Mouse (Mus musculus) forebrain, embryonic 16.5 days (tissue): ENCODE measurements around the gene Hist1h2ba. TPM values are rescaled to one million over a fixed set of nuclear protein-coding genes. Genes with fewer than 3 reads are reported as not detected.

Source experiments
- ATAC-seq: fragments of 200-750 bp; cut with Nextera tagmentation; 2 replicates; pipeline ENCODE4 v1.8.0; 2017; ENCODE audit warnings: mild to moderate bottlenecking, moderate library complexity
- H3K27ac ChIP-seq: fragments of 300-500 bp; sonication (generic); 2 replicates; pipeline ENCODE4 v1.5.1; 2014; ENCODE audit warnings: low read length, control low read depth
- H3K27me3 ChIP-seq: fragments of 300-500 bp; sonication (generic); replicated peaks from 2 replicates; pipeline ENCODE4 v1.6.1; 2014; ENCODE audit warnings: low read length; ENCODE audit not compliant: control insufficient read depth, insufficient read depth
- H3K36me3 ChIP-seq: fragments of 300-500 bp; sonication (generic); 2 replicates; pipeline ENCODE4 v1.6.1; 2014; ENCODE audit not compliant: control insufficient read depth, insufficient read depth
- H3K4me1 ChIP-seq: fragments of 300-500 bp; sonication (generic); replicated peaks from 2 replicates; pipeline ENCODE4 v1.6.1; 2014; ENCODE audit warnings: low read length; ENCODE audit not compliant: control insufficient read depth, insufficient read depth
- H3K4me2 ChIP-seq: fragments of 300-500 bp; sonication (generic); 2 replicates; pipeline ENCODE4 v1.6.1; 2014; ENCODE audit warnings: mild to moderate bottlenecking, low read length, control low read depth
- H3K4me3 ChIP-seq: fragments of 300-500 bp; sonication (generic); replicated peaks from 2 replicates; pipeline ENCODE4 v1.5.1; 2014; ENCODE audit warnings: mild to moderate bottlenecking, low read length, control low read depth
- H3K9ac ChIP-seq: fragments of 300-500 bp; sonication (generic); replicated peaks from 2 replicates; pipeline ENCODE4 v1.6.1; 2014; ENCODE audit warnings: low read depth, low read length, control low read depth
- H3K9me3 ChIP-seq: fragments of 300-500 bp; sonication (generic); 2 replicates; pipeline ENCODE4 v1.6.1; 2016; ENCODE audit warnings: low read length; ENCODE audit not compliant: control insufficient read depth
- WGBS: fragments of 180-500 bp; shearing (Covaris S2); extraction: QIAGEN DNeasy Blood & Tissue Kit; methylation state at CpG from one replicate; pipeline ENCODE4 v1.1.7; 2014; 5-methylcytosine and 5-hydroxymethylcytosine counted together
- polyA plus RNA-seq: library from polyadenylated mRNA; unstranded; fragments of >200 nt; fragmentation: Nextera tagmentation; extraction: Ambion mirVana; gene quantifications from 2 replicates; pipeline ENCODE4 v1.2.1, GENCODE M21; 2015

Gene Hist1h2ba
- polyA plus RNA-seq, 1 experiment from 2014 or later, result not detected

GRCm38 (mm10) chr13:23940291-23940690 lies 6.3 kb upstream of the Hist1h2ba start:
- no peak for ATAC-seq
- 46% methylated on average over 6 of the region's 6 CpGs for WGBS
- H3K4me2 ChIP-seq, result no peak overlapping the region

GRCm38 (mm10) chr13:23938699-23939098 lies 4.7 kb upstream of the Hist1h2ba start:
- no peaks in the 10 kb centered on the region for H3K27me3 ChIP-seq
- WGBS, result 81% methylated on average over 1 of the region's 1 CpGs
- peak; percentile 74 for ATAC-seq

More at GRCm38 (mm10) chr13:23940291-23940690, 6.3 kb upstream of the Hist1h2ba start:
- Histone ChIP-seq H3K27ac (no peak overlapping the region), H3K36me3 (no peaks in the 10 kb centered on the region), H3K4me3 (no peak overlapping the region), H3K4me1 (peaks cover 7% of the 10 kb centered on the region; the same call in 1 of the 2 replicates), H3K27me3 (no peaks in the 10 kb centered on the region), H3K9me3 (no peaks in the 10 kb centered on the region), H3K9ac (no peak overlapping the region)

GRCm38 (mm10) chr13:23934211-23934520 lies 210 bp upstream of the Hist1h2ba start, which contains the start of gene Hist1h2aa:
Gene Hist1h2aa, plus strand, starts transcription at chr13:23934462.
- H3K36me3 ChIP-seq, result no peaks in the 10 kb centered on the region
- no peak for ATAC-seq
- no peaks in the 10 kb centered on the region for H3K27me3 ChIP-seq
- peaks cover 4% of the 10 kb centered on the region; the same call in 1 of the 2 replicates for H3K4me1 ChIP-seq
- no peak within 1 kb of the TSS for H3K27ac ChIP-seq
- no peak within 1 kb of the TSS for H3K4me3 ChIP-seq
- H3K9me3 ChIP-seq, result no peaks in the 10 kb centered on the region
- H3K9ac ChIP-seq, result no peak within 1 kb of the TSS
- 96% methylated on average over 10 of the region's 10 CpGs for WGBS
- H3K4me2 ChIP-seq, result no peak within 1 kb of the TSS

More at GRCm38 (mm10) chr13:23938699-23939098, 4.7 kb upstream of the Hist1h2ba start:
- H3K4me3 ChIP-seq, result no peak overlapping the region
- H3K4me2 ChIP-seq, result no peak overlapping the region
- H3K4me1 ChIP-seq, result peaks cover 7% of the 10 kb centered on the region; the same call in 1 of the 2 replicates
- no peaks in the 10 kb centered on the region for H3K36me3 ChIP-seq
- no peak overlapping the region for H3K9ac ChIP-seq
- H3K27ac ChIP-seq, result no peak overlapping the region
- no peaks in the 10 kb centered on the region for H3K9me3 ChIP-seq

GRCm38 (mm10) chr13:23930904-23931303 lies 3.1 kb downstream of the Hist1h2ba start:
- no peak for ATAC-seq
- H3K36me3 ChIP-seq, result no peaks in the 10 kb centered on the region
- 79% methylated on average over 11 of the region's 11 CpGs for WGBS
- no peaks in the 10 kb centered on the region for H3K27me3 ChIP-seq
- no peaks in the 10 kb centered on the region for H3K9me3 ChIP-seq
- no peak overlapping the region for H3K4me3 ChIP-seq
- no peak overlapping the region for H3K9ac ChIP-seq
- no peak overlapping the region for H3K27ac ChIP-seq
- H3K4me1 ChIP-seq, result no peaks in the 10 kb centered on the region
- H3K4me2 ChIP-seq, result no peak overlapping the region

GRCm38 (mm10) chr13:23930461-23930860 lies 3.5 kb downstream of the Hist1h2ba start:
- H3K9ac ChIP-seq, result no peak overlapping the region
- no peak for ATAC-seq
- no peak overlapping the region for H3K4me2 ChIP-seq
- H3K27ac ChIP-seq, result no peak overlapping the region
- H3K36me3 ChIP-seq, result no peaks in the 10 kb centered on the region
- H3K4me1 ChIP-seq, result no peaks in the 10 kb centered on the region
- no peak overlapping the region for H3K4me3 ChIP-seq
- no peaks in the 10 kb centered on the region for H3K9me3 ChIP-seq
- 96% methylated on average over 9 of the region's 9 CpGs for WGBS
- no peaks in the 10 kb centered on the region for H3K27me3 ChIP-seq

GRCm38 (mm10) chr13:23928637-23929036 lies 5.3 kb downstream of the Hist1h2ba start:
- Histone ChIP-seq H3K4me3 (no peak overlapping the region), H3K27ac (no peak overlapping the region), H3K9ac (no peak overlapping the region), H3K4me2 (no peak overlapping the region), H3K9me3 (no peaks in the 10 kb centered on the region), H3K4me1 (no peaks in the 10 kb centered on the region), H3K27me3 (no peaks in the 10 kb centered on the region), H3K36me3 (no peaks in the 10 kb centered on the region)
- ATAC-seq, result no peak
- WGBS, result 60% methylated on average over 3 of the region's 3 CpGs

GRCm38 (mm10) chr13:23925792-23926191 lies 8.2 kb downstream of the Hist1h2ba start:
- Histone ChIP-seq H3K4me3 (no peak overlapping the region), H3K36me3 (no peaks in the 10 kb centered on the region), H3K4me1 (no peaks in the 10 kb centered on the region), H3K27me3 (no peaks in the 10 kb centered on the region), H3K9ac (no peak overlapping the region), H3K9me3 (no peaks in the 10 kb centered on the region), H3K4me2 (no peak overlapping the region), H3K27ac (no peak overlapping the region; the same call in 1 of the 2 replicates)
- WGBS, result 58% methylated on average over 2 of the region's 2 CpGs
- peak; percentile 64; the same call in 1 of the 2 replicates for ATAC-seq

GRCm38 (mm10) chr13:23917674-23918073 lies 16.3 kb downstream of the Hist1h2ba start:
- Histone ChIP-seq H3K9ac (no peak overlapping the region), H3K36me3 (no peaks in the 10 kb centered on the region), H3K27ac (no peak overlapping the region), H3K9me3 (no peaks in the 10 kb centered on the region), H3K4me3 (no peak overlapping the region), H3K4me2 (no peak overlapping the region), H3K27me3 (no peaks in the 10 kb centered on the region), H3K4me1 (no peaks in the 10 kb centered on the region)
- 83% methylated on average over 4 of the region's 4 CpGs for WGBS
- no peak for ATAC-seq

GRCm38 (mm10) chr13:23916132-23916531 lies 17.8 kb downstream of the Hist1h2ba start:
- no peaks in the 10 kb centered on the region for H3K36me3 ChIP-seq
- H3K27me3 ChIP-seq, result no peaks in the 10 kb centered on the region
- ATAC-seq, result no peak
- H3K4me1 ChIP-seq, result no peaks in the 10 kb centered on the region
- no peak overlapping the region for H3K9ac ChIP-seq
- whole genome bisulfite sequencing, result 93% methylated on average over 1 of the region's 1 CpGs
- H3K27ac ChIP-seq, result no peak overlapping the region
- H3K9me3 ChIP-seq, result no peaks in the 10 kb centered on the region
- no peak overlapping the region for H3K4me3 ChIP-seq
- H3K4me2 ChIP-seq, result no peak overlapping the region
